Comparison of ENCODE assay signal across 20 mouse cellular contexts in the genomic region with DNA sequence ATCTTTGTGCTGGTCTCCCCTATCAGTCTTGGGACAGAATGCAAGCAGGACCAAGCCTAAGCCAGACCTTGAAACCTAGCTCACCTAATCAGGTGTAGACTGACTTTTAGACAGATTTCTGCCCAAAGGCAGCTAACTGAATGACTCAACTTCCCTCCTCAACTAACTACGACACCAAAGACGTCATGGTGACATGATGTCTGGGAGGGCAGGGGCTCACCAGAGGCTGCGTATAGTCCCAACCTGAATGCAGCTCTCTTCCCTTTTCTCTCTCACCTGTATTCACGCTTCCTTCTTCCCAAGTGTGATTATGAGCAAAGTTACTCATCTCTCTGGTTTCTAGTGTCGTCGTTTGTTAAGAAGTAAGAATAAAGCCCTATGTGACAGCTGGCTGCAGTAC. TPM values are rescaled to one million over a fixed set of nuclear protein-coding genes. Genes with fewer than 3 reads are reported as not detected.
DNase-seq lines count a peak whose midpoint lies in the region; ATAC-seq and TF ChIP-seq lines count a peak whose summit lies in the region.
"Had no signal": no experiment of that assay in that cellular context is flagged by ENCODE, and none has a peak within 500 bp of the region (broad histone marks: within the 10 kb centered on the region; RNA-seq: fewer than 3 reads in every experiment).

No protein-coding gene starts in this region.

- H3K79me2 ChIP-seq in heart, adult 2 months (replicated peaks; ENCODE audit: control insufficient read depth, insufficient read depth, low read length) = peaks cover 6% of the 10 kb centered on the region

- no peaks in the 10 kb centered on the region for H3K9me3 ChIP-seq in liver, postnatal 0 days (ENCODE audit: low read length)
- H3K9me3 ChIP-seq: embryonic facial prominence, embryonic 10.5 days; forebrain, embryonic 15.5 days; G1E; hindbrain, embryonic 10.5 days; neural tube, embryonic 13.5 days had no signal

- ATAC-seq in liver, postnatal 0 days = no peak
- ATAC-seq: forebrain, embryonic 15.5 days had no signal

- peak overlapping the region; percentile 99 for H3K27ac ChIP-seq in heart, adult 2 months
- H3K27ac ChIP-seq in left cerebral cortex, adult 2 months = peak overlapping the region; percentile 73
- peak overlapping the region; percentile 52 for H3K27ac ChIP-seq in brown adipose tissue, adult 24 weeks (replicated peaks; ENCODE audit: low read depth, low read length)
- H3K27ac ChIP-seq in liver, postnatal 0 days (ENCODE audit: low read depth) = peak overlapping the region; percentile 99
- H3K27ac ChIP-seq: embryonic facial prominence, embryonic 10.5 days; forebrain, embryonic 15.5 days; neural tube, embryonic 13.5 days had no signal

- H3K9ac ChIP-seq in heart, adult 2 months (ENCODE audit: low read depth, low read length) = no peak overlapping the region
- H3K9ac ChIP-seq in liver, postnatal 0 days (replicated peaks) = 0 out of 2 replicates have a peak overlapping the region, but pooled peaks have one; percentile 3
- H3K9ac ChIP-seq: forebrain, embryonic 15.5 days; lung, embryonic 14.5 days; neural tube, embryonic 13.5 days had no signal

- intact Hi-C loops in heart, adult 2 months (cut with DNase I) = no loop called here
- intact Hi-C loops in left cerebral cortex, adult 2 months (cut with DNase I) = no loop called here

- DNase-seq in heart, adult 2 months = no peak
- no peak for DNase-seq in heart, adult 18-20 months
- no peak for DNase-seq in left cerebral cortex, adult 2 months (ENCODE audit: extremely low spot score in 1 of 2, low spot score in 2 of 2)
- DNase-seq in left cerebral cortex, adult 18-20 months (ENCODE audit: low spot score in 2 of 2) = no peak
- DNase-seq in liver, postnatal 0 days = no peak
- DNase-seq in adrenal gland, adult (ENCODE audit: inconsistent age in 2 of 2, low spot score in 1 of 2) = no peak
- DNase-seq in adrenal gland, postnatal 10 days = no peak
- DNase-seq: adrenal gland, postnatal 25 days; cerebellum, postnatal 14 days; left cerebral cortex, postnatal 4 days; lung, embryonic 14.5 days had no signal

- TF ChIP-seq EP300 in heart, adult 2 months (IDR thresholded peaks at IDR 0.05; ENCODE audit: insufficient read depth, low read depth, low read length) = no peak
- no peak for TF ChIP-seq EP300 in liver, postnatal 0 days (IDR thresholded peaks at IDR 0.05; ENCODE audit: low read depth)

- H3K4me2 ChIP-seq in liver, postnatal 0 days (ENCODE audit: low read depth, low read length) = no peak overlapping the region
- H3K4me2 ChIP-seq: forebrain, embryonic 15.5 days; lung, embryonic 14.5 days; neural tube, embryonic 13.5 days had no signal

- WGBS in heart, adult 2 months = 92% methylated on average over 6 of the region's 6 CpGs
- 77% methylated on average over 6 of the region's 6 CpGs for WGBS in liver, postnatal 0 days (ENCODE audit: insufficient replicate concordance)

- TF ChIP-seq POLR2A in heart, adult 2 months (IDR thresholded peaks at IDR 0.05; ENCODE audit: insufficient read depth, low read depth, low read length) = no peak

- H3K4me3 ChIP-seq in heart, adult 2 months = no peak overlapping the region
- no peak overlapping the region for H3K4me3 ChIP-seq in left cerebral cortex, adult 2 months
- H3K4me3 ChIP-seq in brown adipose tissue, adult 24 weeks (ENCODE audit: insufficient read depth, low read depth, low read length) = no peak overlapping the region
- no peak overlapping the region for H3K4me3 ChIP-seq in liver, postnatal 0 days (ENCODE audit: low read depth, low read length)
- H3K4me3 ChIP-seq: embryonic facial prominence, embryonic 10.5 days; erythroblast, embryonic 14.5 days; forebrain, embryonic 15.5 days; hindbrain, embryonic 10.5 days; neural tube, embryonic 13.5 days had no signal

- TF ChIP-seq CTCF in heart, adult 2 months (IDR thresholded peaks at IDR 0.05) = no peak
- no peak for TF ChIP-seq CTCF in left cerebral cortex, adult 2 months (IDR thresholded peaks at IDR 0.05)
- TF ChIP-seq CTCF in liver, postnatal 0 days (IDR thresholded peaks at IDR 0.05; ENCODE audit: low read depth) = no peak

- peaks cover 56% of the 10 kb centered on the region for H3K36me3 ChIP-seq in heart, adult 2 months (ENCODE audit: control insufficient read depth, insufficient read depth, low read length)
- H3K36me3 ChIP-seq in liver, postnatal 0 days (replicated peaks; ENCODE audit: insufficient read depth, low read length) = peaks cover 22% of the 10 kb centered on the region
- H3K36me3 ChIP-seq: forebrain, embryonic 15.5 days had no signal

- peaks cover 63% of the 10 kb centered on the region for H3K4me1 ChIP-seq in heart, adult 2 months (ENCODE audit: control insufficient read depth, insufficient read depth, low read length)
- H3K4me1 ChIP-seq in brown adipose tissue, adult 24 weeks (ENCODE audit: control insufficient read depth, insufficient read depth, insufficient read length, low read length) = peaks cover 61% of the 10 kb centered on the region
- H3K4me1 ChIP-seq in liver, postnatal 0 days (ENCODE audit: insufficient read depth) = peaks cover 95% of the 10 kb centered on the region
- H3K4me1 ChIP-seq: forebrain, embryonic 15.5 days had no signal

- H3K27me3 ChIP-seq in heart, adult 2 months (ENCODE audit: control insufficient read depth, insufficient read depth, low read length) = no peaks in the 10 kb centered on the region
- no peaks in the 10 kb centered on the region for H3K27me3 ChIP-seq in liver, postnatal 0 days (ENCODE audit: insufficient read depth, low read length)
- H3K27me3 ChIP-seq: forebrain, embryonic 15.5 days; neural tube, embryonic 13.5 days had no signal

RNA-seq across cellular contexts. Expression of gene Cox4i2, which starts 33.6 kb away (rescaled TPM):
- total RNA-seq in heart, adult 2 months (2021) = 10 to 100 TPM; 12.1 to 18.0 TPM
- polyA plus RNA-seq in heart, adult 2 months (2012; rRNA removed) = 12.0 and 13.2 TPM in 2 replicates
- 10 to 100 TPM; 11.9 to 15.2 TPM for total RNA-seq in heart, adult 18-20 months (2021)
- total RNA-seq in left cerebral cortex, adult 2 months (2021) = 1 to 10 TPM; 1.7 to 1.9 TPM
- 1 to 10 TPM; 2.7 to 2.8 TPM for total RNA-seq in left cerebral cortex, adult 18-20 months (2021)
- polyA plus RNA-seq in brown adipose tissue, adult 24 weeks (2012; ENCODE audit: insufficient read depth, insufficient read length, missing spikeins) = 6.3 and 8.7 TPM in 2 replicates
- polyA plus RNA-seq in liver, postnatal 0 days (2015; fragmentation: Nextera tagmentation; extraction: Ambion mirVana) = 0.56 and 1.0 TPM in 2 replicates
- total RNA-seq in adrenal gland, postnatal 10 days (2021) = 1 to 10 TPM; 8.0 to 8.3 TPM
- total RNA-seq: megakaryocyte-erythroid progenitor cell, adult 5-6 weeks; monocyte, adult 5-6 weeks had no signal
- polyA plus RNA-seq: erythroblast, embryonic 14.5 days; G1E had no signal

RNA-seq across cellular contexts. Expression of gene Bcl2l1, which starts 44.0 kb away (rescaled TPM):
- total RNA-seq in heart, adult 2 months (2021) = 100 to 1,000 TPM in 1 of 2 experiments, 10 to 100 TPM in 1; 51.9 to 102 TPM
- polyA plus RNA-seq in heart, adult 2 months (2012; rRNA removed) = 48.1 and 51.2 TPM in 2 replicates
- total RNA-seq in heart, adult 18-20 months (2021) = 100 to 1,000 TPM in 1 of 2 experiments, 10 to 100 TPM in 1; 77.8 to 111 TPM
- 100 to 1,000 TPM; 133 to 135 TPM for total RNA-seq in left cerebral cortex, adult 2 months (2021)
- 100 to 1,000 TPM; 124 to 130 TPM for total RNA-seq in left cerebral cortex, adult 18-20 months (2021)
- 22.5 and 23.5 TPM in 2 replicates for polyA plus RNA-seq in brown adipose tissue, adult 24 weeks (2012; ENCODE audit: insufficient read depth, insufficient read length, missing spikeins)
- polyA plus RNA-seq in liver, postnatal 0 days (2015; fragmentation: Nextera tagmentation; extraction: Ambion mirVana) = 84.2 and 84.4 TPM in 2 replicates
- total RNA-seq in adrenal gland, postnatal 10 days (2021) = 10 to 100 TPM; 49.3 to 56.2 TPM

RNA-seq across cellular contexts. Expression of gene Id1, which starts 51.5 kb away (rescaled TPM):
- total RNA-seq in heart, adult 2 months (2021) = 10 to 100 TPM; 56.5 to 59.8 TPM
- 74.7 and 113 TPM in 2 replicates for polyA plus RNA-seq in heart, adult 2 months (2012; rRNA removed)
- total RNA-seq in heart, adult 18-20 months (2021) = 10 to 100 TPM; 63.7 to 75.1 TPM
- 10 to 100 TPM; 22.4 to 24.2 TPM for total RNA-seq in left cerebral cortex, adult 2 months (2021)
- total RNA-seq in left cerebral cortex, adult 18-20 months (2021) = 10 to 100 TPM; 20.6 to 27.2 TPM
- 48.0 and 59.8 TPM in 2 replicates for polyA plus RNA-seq in brown adipose tissue, adult 24 weeks (2012; ENCODE audit: insufficient read depth, insufficient read length, missing spikeins)
- 39.7 and 40.4 TPM in 2 replicates for polyA plus RNA-seq in liver, postnatal 0 days (2015; fragmentation: Nextera tagmentation; extraction: Ambion mirVana)
- total RNA-seq in adrenal gland, postnatal 10 days (2021) = 100 to 1,000 TPM; 112 to 182 TPM
- total RNA-seq: megakaryocyte-erythroid progenitor cell, adult 5-6 weeks had no signal
